Mouse (Mus musculus) myocyte (in vitro differentiated cells): ENCODE measurements around the gene Mien1. TPM values are rescaled to one million over a fixed set of nuclear protein-coding genes. Genes with fewer than 3 reads are reported as not detected.

ENCODE experiments used
- H3K27me3 ChIP-seq: one replicate; pipeline ENCODE4 v1.6.1; 2011; ENCODE audit not compliant: control insufficient read depth, insufficient read depth, insufficient read length
- H3K36me3 ChIP-seq: one replicate; pipeline ENCODE4 v1.6.1; 2011; ENCODE audit not compliant: control insufficient read depth, insufficient read depth
- H3K4me2 ChIP-seq: one replicate; pipeline ENCODE4 v1.6.1; 2011; ENCODE audit warnings: low read depth, control low read depth
- H3K4me3 ChIP-seq: one replicate; pipeline ENCODE4 v1.5.1; 2011; ENCODE audit warnings: mild to moderate bottlenecking, control low read depth, moderate library complexity
- H3K79me2 ChIP-seq: one replicate; pipeline ENCODE4 v1.6.1; 2011; ENCODE audit not compliant: control insufficient read depth, insufficient read depth
- H3ac ChIP-seq: one replicate; pipeline ENCODE4 v1.6.1; 2011; ENCODE audit not compliant: control insufficient read depth, insufficient read length
- CEBPB ChIP-seq: IDR thresholded peaks from 2 replicates; pipeline ENCODE4 v1.6.1; 2011; ENCODE audit warnings: mild to moderate bottlenecking, moderate library complexity; ENCODE audit not compliant: poor library complexity, insufficient read depth, severe bottlenecking
- E2F4 ChIP-seq: IDR thresholded peaks from one replicate; pipeline ENCODE4 v1.6.1; 2011; ENCODE audit warnings: mild to moderate bottlenecking, control low read depth, moderate library complexity; ENCODE audit not compliant: insufficient read depth
- MAX ChIP-seq: IDR thresholded peaks from one replicate; pipeline ENCODE4 v1.6.1; 2011; ENCODE audit warnings: low read depth, mild to moderate bottlenecking, control low read depth
- MYOD1 ChIP-seq, 3 experiments: IDR thresholded peaks; one replicate each; pipeline ENCODE4 v1.6.1; 2011; ENCODE audit warnings: control low read depth in 2 of 3, low read depth in 2 of 3, mild to moderate bottlenecking in 2 of 3, moderate library complexity in 1 of 3; ENCODE audit not compliant: insufficient read length in 2 of 3, control insufficient read depth in 1 of 3
- MYOG ChIP-seq, 3 experiments: IDR thresholded peaks; one replicate each; pipeline ENCODE4 v1.6.1; 2011; ENCODE audit warnings: control low read depth in 2 of 3, low read depth in 2 of 3, mild to moderate bottlenecking in 2 of 3; ENCODE audit not compliant: insufficient read length in 2 of 3, control insufficient read depth in 1 of 3, insufficient read depth in 1 of 3
- POLR2A ChIP-seq: IDR thresholded peaks from one replicate; pipeline ENCODE4 v1.6.1; 2011; ENCODE audit warnings: low read depth, mild to moderate bottlenecking, control low read depth, moderate library complexity; ENCODE audit not compliant: insufficient read length
- POLR2AphosphoS2 ChIP-seq: IDR thresholded peaks from one replicate; pipeline ENCODE4 v1.6.1; 2011; ENCODE audit warnings: low read depth, control low read depth; ENCODE audit not compliant: insufficient read length
- REST ChIP-seq: IDR thresholded peaks from one replicate; pipeline ENCODE4 v1.6.1; 2011; ENCODE audit warnings: mild to moderate bottlenecking, control low read depth, moderate library complexity; ENCODE audit not compliant: insufficient read depth, insufficient read length
- SRF ChIP-seq: IDR thresholded peaks from one replicate; pipeline ENCODE4 v1.6.1; 2011; ENCODE audit warnings: low read depth; ENCODE audit not compliant: control insufficient read depth, insufficient read length
- TCF12 ChIP-seq: IDR thresholded peaks from one replicate; pipeline ENCODE4 v1.6.1; 2011; ENCODE audit warnings: mild to moderate bottlenecking, control low read depth; ENCODE audit not compliant: poor library complexity, insufficient read depth, severe bottlenecking
- TCF3 ChIP-seq: IDR thresholded peaks from one replicate; pipeline ENCODE4 v1.6.1; 2011; ENCODE audit warnings: low read depth, control low read depth; ENCODE audit not compliant: insufficient read length
- USF1 ChIP-seq: IDR thresholded peaks from one replicate; pipeline ENCODE4 v1.6.1; 2011; ENCODE audit warnings: low read depth, mild to moderate bottlenecking, control low read depth, moderate library complexity
- polyA plus RNA-seq: library from polyadenylated mRNA; unstranded; fragments of >200 nt; fragmentation: generic; extraction: Trizol; gene quantifications from one replicate; pipeline ENCODE4 v1.2.1, GENCODE M21; 2012; ENCODE audit warnings: missing spikeins

Mien1 gene
- polyA plus RNA-seq, 1 experiment, result 112 TPM

DNA sequence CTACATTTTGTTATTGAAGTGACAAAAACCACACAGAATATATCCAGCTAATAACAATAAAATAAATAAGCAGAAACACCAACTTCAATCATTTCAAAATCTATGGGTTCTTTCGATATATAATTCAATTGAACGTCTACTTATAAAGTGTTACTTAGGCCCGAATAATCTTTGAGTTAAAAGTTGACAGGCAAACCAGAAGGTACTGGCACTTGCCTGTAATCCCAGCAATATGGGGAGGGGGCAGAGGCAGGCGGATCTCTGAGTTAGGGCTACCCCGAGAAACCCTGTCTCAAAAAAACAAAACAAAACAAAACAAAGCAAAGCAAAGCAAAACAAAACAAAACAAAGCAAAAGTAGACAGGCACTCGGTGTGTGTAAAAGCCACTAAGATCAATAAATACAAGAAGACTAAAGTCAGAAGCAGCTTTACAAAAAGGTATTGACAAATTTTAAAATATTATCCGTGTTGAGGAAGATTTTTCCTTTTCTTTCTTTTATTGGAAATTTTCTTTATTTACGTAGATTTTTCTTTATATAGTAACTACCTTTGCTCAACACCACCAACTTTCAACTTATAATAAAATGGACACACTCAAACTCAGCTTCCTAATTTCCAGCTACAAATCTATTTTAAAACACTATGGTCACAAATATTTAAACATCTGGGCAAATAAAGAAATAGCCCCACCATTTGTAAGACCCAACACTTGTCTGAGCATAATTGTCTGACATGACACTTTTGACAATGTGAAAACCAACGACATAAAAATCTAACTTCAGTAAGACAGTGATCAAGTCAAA lies 37.0 kb upstream of the Mien1 start:
- H3K27me3 ChIP-seq, result peaks cover 68% of the 10 kb centered on the region
- no peak overlapping the region for H3ac ChIP-seq
- no peaks in the 10 kb centered on the region for H3K36me3 ChIP-seq
- no peak overlapping the region for H3K4me2 ChIP-seq
- H3K4me3 ChIP-seq, result no peak overlapping the region
- H3K79me2 ChIP-seq, result no peaks in the 10 kb centered on the region
- no peak for TF ChIP-seq SRF
- no peak for TF ChIP-seq MYOD1 (IDR thresholded peaks at IDR 0.05; ENCODE audit: control insufficient read depth in 1 of 3, insufficient read length in 2 of 3, low read depth in 2 of 3)
- no peak for TF ChIP-seq E2F4
- no peak for TF ChIP-seq CEBPB
- no peak for TF ChIP-seq MAX
- TF ChIP-seq POLR2AphosphoS2, result no peak
- no peak for TF ChIP-seq USF1
- TF ChIP-seq REST, result no peak
- no peak for TF ChIP-seq MYOG (IDR thresholded peaks at IDR 0.05; ENCODE audit: control insufficient read depth in 1 of 3, insufficient read depth in 1 of 3, insufficient read length in 2 of 3, low read depth in 2 of 3)
- no peak for TF ChIP-seq TCF12
- TF ChIP-seq POLR2A, result no peak
- no peak for TF ChIP-seq TCF3

DNA sequence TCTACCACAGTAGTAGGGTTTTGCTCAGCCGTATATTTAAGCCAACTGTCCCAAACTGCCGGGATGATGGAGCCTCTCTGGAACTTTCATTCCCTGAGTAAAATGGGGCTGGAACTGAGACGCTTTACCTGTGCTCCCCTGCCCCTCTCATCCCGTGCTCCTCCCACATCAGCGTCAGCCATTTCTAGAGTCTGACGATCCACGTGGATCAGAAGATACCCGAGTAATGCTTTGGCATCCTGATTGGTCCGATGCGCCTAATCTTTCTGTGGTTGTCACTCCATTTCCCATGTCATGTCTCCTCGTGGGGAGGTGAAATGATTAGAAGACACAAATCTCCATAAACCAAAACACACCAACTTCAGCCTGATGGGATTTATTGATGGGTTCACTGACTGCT lies 36.2 kb upstream of the Mien1 start:
- TF ChIP-seq REST, result no peak
- no peaks in the 10 kb centered on the region for H3K36me3 ChIP-seq
- H3K4me3 ChIP-seq, result no peak overlapping the region
- no peak overlapping the region for H3ac ChIP-seq
- H3K79me2 ChIP-seq, result no peaks in the 10 kb centered on the region
- peaks cover 68% of the 10 kb centered on the region for H3K27me3 ChIP-seq
- no peak overlapping the region for H3K4me2 ChIP-seq

DNA sequence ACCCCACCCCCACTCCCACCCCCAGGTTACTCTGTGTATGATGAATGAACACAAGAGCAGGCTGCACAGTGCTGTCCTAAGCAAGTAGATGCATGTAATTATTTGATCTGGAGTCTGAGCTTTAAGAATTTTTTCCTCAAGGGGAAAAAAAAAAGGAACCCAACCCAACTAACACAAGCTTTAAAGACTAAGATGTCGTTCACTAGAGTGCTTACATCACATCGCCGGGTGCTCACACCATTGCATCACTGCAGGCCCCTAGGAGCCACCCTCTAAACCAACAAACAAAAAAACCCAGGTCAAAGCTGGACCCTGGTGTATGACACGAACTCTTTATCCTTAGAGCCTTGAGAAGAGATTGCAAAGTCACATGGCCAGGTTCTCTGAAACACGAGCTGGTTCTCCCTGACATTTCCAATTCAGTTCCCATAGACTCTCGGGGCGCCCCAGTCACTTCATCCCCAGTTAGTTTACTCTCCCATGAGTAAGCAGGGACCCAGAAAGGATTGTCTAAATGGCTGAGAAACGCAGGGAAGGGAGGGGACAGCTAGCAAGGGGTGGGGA lies 35.2 kb upstream of the Mien1 start:
- no peak overlapping the region for H3K4me3 ChIP-seq
- H3K27me3 ChIP-seq, result peaks cover 65% of the 10 kb centered on the region
- no peak overlapping the region for H3K4me2 ChIP-seq
- no peaks in the 10 kb centered on the region for H3K36me3 ChIP-seq
- no peak overlapping the region for H3ac ChIP-seq
- H3K79me2 ChIP-seq, result no peaks in the 10 kb centered on the region
- TF ChIP-seq POLR2AphosphoS2 (no peak), CEBPB (no peak), REST (no peak), MYOD1 (IDR thresholded peaks at IDR 0.05; ENCODE audit: control insufficient read depth in 1 of 3, insufficient read length in 2 of 3, low read depth in 2 of 3) (no peak)

DNA sequence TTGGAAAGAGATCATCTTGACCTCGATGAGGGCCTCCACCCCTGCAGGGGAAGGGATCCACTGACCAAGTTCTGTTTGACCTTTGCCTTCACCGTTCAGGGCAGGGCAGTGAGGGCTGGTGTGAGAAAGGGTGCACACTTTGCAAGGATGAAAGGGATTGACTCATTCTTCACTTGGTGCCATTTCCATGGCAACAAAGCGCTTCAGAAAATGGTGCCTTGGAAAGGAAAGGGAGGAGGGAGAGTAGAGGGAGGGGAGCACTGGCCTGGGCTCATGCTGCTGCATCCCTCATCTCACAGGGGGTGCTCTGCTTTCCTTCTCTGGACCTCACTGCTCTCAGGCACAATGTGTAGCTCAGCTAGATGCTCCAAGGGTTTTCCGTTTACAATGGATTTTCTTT lies 33.9 kb upstream of the Mien1 start:
- TF ChIP-seq MYOG (IDR thresholded peaks at IDR 0.05; ENCODE audit: control insufficient read depth in 1 of 3, insufficient read depth in 1 of 3, insufficient read length in 2 of 3, low read depth in 2 of 3), result no peak
- H3K27me3 ChIP-seq, result peaks cover 57% of the 10 kb centered on the region

DNA sequence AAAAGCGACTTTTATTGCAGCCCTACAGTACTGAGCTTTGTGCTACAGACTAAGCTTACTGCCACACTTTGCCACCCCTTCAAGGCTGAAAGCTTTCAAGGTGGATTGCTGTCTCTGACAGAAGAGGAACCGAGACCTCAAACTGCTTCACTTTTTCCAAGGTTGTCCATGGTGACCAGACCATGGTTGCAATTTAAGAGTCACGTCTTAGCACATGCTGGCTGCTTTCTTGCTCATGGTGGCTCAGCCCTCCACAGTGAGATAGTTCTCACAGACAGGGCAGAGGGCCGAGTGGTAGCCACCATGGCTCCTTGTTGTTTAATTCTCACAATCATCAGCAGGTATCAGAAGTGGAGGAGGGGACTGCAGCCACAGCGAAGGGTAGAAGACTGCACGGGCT lies 32.0 kb upstream of the Mien1 start:
- Histone ChIP-seq H3K4me2 (no peak overlapping the region), H3K79me2 (no peaks in the 10 kb centered on the region), H3K36me3 (no peaks in the 10 kb centered on the region), H3K27me3 (peaks cover 68% of the 10 kb centered on the region), H3K4me3 (no peak overlapping the region), H3ac (no peak overlapping the region)
- no peak for TF ChIP-seq E2F4
- TF ChIP-seq MYOD1 (IDR thresholded peaks at IDR 0.05; ENCODE audit: control insufficient read depth in 1 of 3, insufficient read length in 2 of 3, low read depth in 2 of 3), result no peak
- no peak for TF ChIP-seq TCF12

More for the DNA sequence above, 33.9 kb upstream of the Mien1 start:
- H3K4me3 ChIP-seq, result no peak overlapping the region
- H3K36me3 ChIP-seq, result no peaks in the 10 kb centered on the region
- H3K4me2 ChIP-seq, result no peak overlapping the region
- H3ac ChIP-seq, result no peak overlapping the region
- no peaks in the 10 kb centered on the region for H3K79me2 ChIP-seq
